Mouse (Mus musculus) forebrain, postnatal 0 days (tissue): Measurements from ENCODE around the gene Cd163. TPM values are rescaled to one million over a fixed set of nuclear protein-coding genes. Genes with fewer than 3 reads are reported as not detected.

Source experiments
- ATAC-seq: fragments of 200-750 bp; cut with Nextera tagmentation; 2 replicates; pipeline ENCODE4 v1.8.0; 2017; ENCODE audit warnings: mild to moderate bottlenecking, moderate library complexity
- DNase-seq: peaks from one replicate; pipeline ENCODE4 v3.0.0-alpha.2; 2015
- H3K27ac ChIP-seq: fragments of 300-500 bp; sonication (generic); 2 replicates; pipeline ENCODE4 v1.5.1; 2014; ENCODE audit warnings: low read depth, mild to moderate bottlenecking, antibody characterized with exemption, low read length, moderate library complexity, mixed read lengths
- H3K27me3 ChIP-seq: fragments of 300-500 bp; sonication (generic); 2 replicates; pipeline ENCODE4 v1.6.1; 2014; ENCODE audit warnings: mild to moderate bottlenecking, low read length, mixed read lengths; ENCODE audit not compliant: insufficient read depth
- H3K36me3 ChIP-seq: fragments of 300-500 bp; sonication (generic); 2 replicates; pipeline ENCODE4 v1.6.1; 2014; ENCODE audit warnings: mild to moderate bottlenecking, moderate library complexity; ENCODE audit not compliant: insufficient read depth
- H3K4me1 ChIP-seq: fragments of 300-500 bp; sonication (generic); 2 replicates; pipeline ENCODE4 v1.6.1; 2014; ENCODE audit warnings: antibody characterized with exemption; ENCODE audit not compliant: insufficient read depth
- H3K4me2 ChIP-seq: fragments of 300-500 bp; sonication (generic); 2 replicates; pipeline ENCODE4 v1.6.1; 2014; ENCODE audit warnings: low read depth, mild to moderate bottlenecking, moderate library complexity
- H3K4me3 ChIP-seq: fragments of 300-500 bp; sonication (generic); 2 replicates; pipeline ENCODE4 v1.5.1; 2014; ENCODE audit warnings: low read depth, low read length, mixed read lengths
- H3K9ac ChIP-seq: fragments of 300-500 bp; sonication (generic); 2 replicates; pipeline ENCODE4 v1.6.1; 2014; ENCODE audit warnings: mild to moderate bottlenecking
- H3K9me3 ChIP-seq: fragments of 300-500 bp; sonication (generic); 2 replicates; pipeline ENCODE4 v1.6.1; 2016; ENCODE audit warnings: low read length
- CTCF ChIP-seq: sonication (generic); IDR thresholded peaks from 2 replicates; pipeline ENCODE4 v1.5.1; 2016; ENCODE audit warnings: antibody characterized with exemption, control low read depth, low read depth
- WGBS: fragments of 180-500 bp; shearing (Covaris S2); extraction: QIAGEN DNeasy Blood & Tissue Kit; methylation state at CpG from one replicate; pipeline ENCODE4 v1.1.7; 2014; 5-methylcytosine and 5-hydroxymethylcytosine counted together
- polyA plus RNA-seq: library from polyadenylated mRNA; unstranded; fragments of >200 nt; fragmentation: Nextera tagmentation; extraction: Ambion mirVana; gene quantifications from 2 replicates; pipeline ENCODE4 v1.2.1, GENCODE M21; 2015
- total RNA-seq: library from RNA; depleted of rRNA; stranded (reverse); fragments of >200 nt; gene quantifications from 2 replicates; pipeline ENCODE4 v1.2.3, GENCODE M21; 2014; rRNA removed

The Cd163 gene
- total RNA-seq: 2.8 and 5.0 TPM in 2 replicates
- 1.1 and 1.6 TPM in 2 replicates for polyA plus RNA-seq

GRCm38 (mm10) chr6:124304356-124304755 is at the start of gene Cd163:
Gene Cd163, plus strand, starts transcription at chr6:124304656.
- no peak for TF ChIP-seq CTCF
- H3K4me3 ChIP-seq: no peak within 1 kb of the TSS
- no peak for ATAC-seq
- H3K27me3 ChIP-seq: no peaks in the 10 kb centered on the region
- H3K27ac ChIP-seq: no peak within 1 kb of the TSS
- H3K9me3 ChIP-seq: no peaks in the 10 kb centered on the region
- H3K9ac ChIP-seq: no peak within 1 kb of the TSS
- no peaks in the 10 kb centered on the region for H3K4me1 ChIP-seq
- WGBS: 90% methylated on average over 4 of the region's 4 CpGs
- H3K36me3 ChIP-seq: no peaks in the 10 kb centered on the region
- no peak for DNase-seq
- H3K4me2 ChIP-seq: no peak within 1 kb of the TSS

- no peak for DNase-seq
- Histone ChIP-seq H3K36me3 (no peaks in the 10 kb centered on the region), H3K4me1 (no peaks in the 10 kb centered on the region), H3K27me3 (no peaks in the 10 kb centered on the region), H3K27ac (no peak overlapping the region), H3K9me3 (no peaks in the 10 kb centered on the region), H3K4me2 (no peak overlapping the region), H3K4me3 (no peak overlapping the region), H3K9ac (no peak overlapping the region)
- no peak for ATAC-seq
- 74% methylated on average over 6 of the region's 6 CpGs for WGBS
- TF ChIP-seq CTCF: no peak
Observed at GRCm38 (mm10) chr6:124255721-124256470, 48.6 kb upstream of the Cd163 start.

- Histone ChIP-seq H3K4me2 (no peak overlapping the region), H3K4me1 (no peaks in the 10 kb centered on the region), H3K9ac (no peak overlapping the region), H3K27ac (no peak overlapping the region), H3K36me3 (no peaks in the 10 kb centered on the region), H3K4me3 (no peak overlapping the region), H3K27me3 (no peaks in the 10 kb centered on the region), H3K9me3 (no peaks in the 10 kb centered on the region)
- peak; percentile 90 for ATAC-seq
- peak; percentile 91 for TF ChIP-seq CTCF
- peak; percentile 88 for DNase-seq
- WGBS: 28% methylated on average over 10 of the region's 14 CpGs
Observed at GRCm38 (mm10) chr6:124260198-124260931, 44.1 kb upstream of the Cd163 start.

GRCm38 (mm10) chr6:124262696-124263095 is 41.8 kb upstream of the Cd163 start:
- ATAC-seq: peak; percentile 66
- under 1% methylated on average over 3 of the region's 3 CpGs for WGBS
- no peak overlapping the region for H3K4me3 ChIP-seq
- no peak overlapping the region for H3K27ac ChIP-seq
- no peak overlapping the region for H3K4me2 ChIP-seq
- no peak overlapping the region for H3K9ac ChIP-seq
- no peaks in the 10 kb centered on the region for H3K4me1 ChIP-seq
- peak; percentile 69 for DNase-seq
- H3K36me3 ChIP-seq: no peaks in the 10 kb centered on the region
- TF ChIP-seq CTCF: peak; percentile 77
- H3K27me3 ChIP-seq: no peaks in the 10 kb centered on the region
- H3K9me3 ChIP-seq: no peaks in the 10 kb centered on the region

GRCm38 (mm10) chr6:124273231-124273880 is 31.1 kb upstream of the Cd163 start:
- no peaks in the 10 kb centered on the region for H3K9me3 ChIP-seq
- TF ChIP-seq CTCF: no peak
- WGBS: 70% methylated on average over 5 of the region's 5 CpGs

GRCm38 (mm10) chr6:124277641-124278040 is 26.8 kb upstream of the Cd163 start:
- Histone ChIP-seq H3K9ac (no peak overlapping the region), H3K4me1 (no peaks in the 10 kb centered on the region), H3K27me3 (no peaks in the 10 kb centered on the region), H3K4me3 (no peak overlapping the region), H3K36me3 (no peaks in the 10 kb centered on the region), H3K4me2 (no peak overlapping the region), H3K9me3 (no peaks in the 10 kb centered on the region), H3K27ac (no peak overlapping the region)
- ATAC-seq: no peak
- TF ChIP-seq CTCF: no peak
- WGBS: 82% methylated on average over 5 of the region's 5 CpGs
- no peak for DNase-seq

More at GRCm38 (mm10) chr6:124273231-124273880, 31.1 kb upstream of the Cd163 start:
- Histone ChIP-seq H3K27me3 (no peaks in the 10 kb centered on the region), H3K4me1 (no peaks in the 10 kb centered on the region), H3K4me2 (no peak overlapping the region), H3K4me3 (no peak overlapping the region), H3K27ac (no peak overlapping the region), H3K9ac (no peak overlapping the region), H3K36me3 (no peaks in the 10 kb centered on the region)
- no peak for ATAC-seq
- DNase-seq: no peak
